Mouse (Mus musculus) G1E (cell line): ENCODE measurements at regions not wholly inside any gene's neighbourhood (a gene's known extent, or its start where the extent isn't known, plus 50 kb on each side); places are given as distances from the start of the nearest gene placed in this dataset.

Experiments used
- CTCF ChIP-seq: IDR thresholded peaks from 2 replicates; pipeline ENCODE4 v1.5.1; 2012; ENCODE audit warnings: low read depth, low read length, inconsistent platforms, mixed read lengths
- GATA1 ChIP-seq: IDR thresholded peaks from 2 replicates; pipeline ENCODE4 v1.6.1; 2012; ENCODE audit warnings: borderline replicate concordance, low read length, inconsistent platforms, mixed read lengths
- GATA2 ChIP-seq: IDR thresholded peaks from 2 replicates; pipeline ENCODE4 v1.6.1; 2012; ENCODE audit warnings: low read depth, low read length, inconsistent platforms, borderline replicate concordance
- POLR2AphosphoS5 ChIP-seq: IDR thresholded peaks from 2 replicates; pipeline ENCODE4 v1.6.1; 2012; ENCODE audit warnings: low read depth, low read length, inconsistent platforms; ENCODE audit not compliant: insufficient replicate concordance
- TAL1 ChIP-seq: conservative IDR thresholded peaks from 2 replicates; pipeline ENCODE4 v1.6.1; 2012; ENCODE audit warnings: low read depth, low read length, inconsistent platforms, mixed read lengths

DNA sequence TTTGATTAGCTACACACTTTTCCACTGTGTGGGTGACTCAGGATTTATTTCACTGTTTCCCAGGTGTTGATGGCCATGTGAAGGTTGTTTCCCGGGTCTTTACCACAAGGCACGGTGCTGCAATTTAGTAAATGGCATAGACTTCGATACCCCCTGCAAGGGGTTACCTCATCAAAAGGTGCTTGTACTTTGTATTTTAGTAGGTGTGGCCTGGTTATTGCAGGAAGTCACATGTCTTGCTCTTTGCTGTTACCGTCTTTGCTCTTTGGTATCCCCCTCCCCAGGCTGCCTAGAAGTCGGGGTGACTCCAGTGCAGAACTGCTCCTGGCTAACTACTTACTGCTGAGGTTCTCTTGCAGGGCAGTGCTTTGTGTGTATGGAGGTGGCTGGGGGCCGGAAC lies 74.8 kb upstream of the Bod1 start:
- TF ChIP-seq CTCF (no peak), GATA1 (no peak), TAL1 (no peak), GATA2 (no peak), POLR2AphosphoS5 (no peak)
